ENCODE assay signal across 8 mouse cellular contexts in the genomic region with DNA sequence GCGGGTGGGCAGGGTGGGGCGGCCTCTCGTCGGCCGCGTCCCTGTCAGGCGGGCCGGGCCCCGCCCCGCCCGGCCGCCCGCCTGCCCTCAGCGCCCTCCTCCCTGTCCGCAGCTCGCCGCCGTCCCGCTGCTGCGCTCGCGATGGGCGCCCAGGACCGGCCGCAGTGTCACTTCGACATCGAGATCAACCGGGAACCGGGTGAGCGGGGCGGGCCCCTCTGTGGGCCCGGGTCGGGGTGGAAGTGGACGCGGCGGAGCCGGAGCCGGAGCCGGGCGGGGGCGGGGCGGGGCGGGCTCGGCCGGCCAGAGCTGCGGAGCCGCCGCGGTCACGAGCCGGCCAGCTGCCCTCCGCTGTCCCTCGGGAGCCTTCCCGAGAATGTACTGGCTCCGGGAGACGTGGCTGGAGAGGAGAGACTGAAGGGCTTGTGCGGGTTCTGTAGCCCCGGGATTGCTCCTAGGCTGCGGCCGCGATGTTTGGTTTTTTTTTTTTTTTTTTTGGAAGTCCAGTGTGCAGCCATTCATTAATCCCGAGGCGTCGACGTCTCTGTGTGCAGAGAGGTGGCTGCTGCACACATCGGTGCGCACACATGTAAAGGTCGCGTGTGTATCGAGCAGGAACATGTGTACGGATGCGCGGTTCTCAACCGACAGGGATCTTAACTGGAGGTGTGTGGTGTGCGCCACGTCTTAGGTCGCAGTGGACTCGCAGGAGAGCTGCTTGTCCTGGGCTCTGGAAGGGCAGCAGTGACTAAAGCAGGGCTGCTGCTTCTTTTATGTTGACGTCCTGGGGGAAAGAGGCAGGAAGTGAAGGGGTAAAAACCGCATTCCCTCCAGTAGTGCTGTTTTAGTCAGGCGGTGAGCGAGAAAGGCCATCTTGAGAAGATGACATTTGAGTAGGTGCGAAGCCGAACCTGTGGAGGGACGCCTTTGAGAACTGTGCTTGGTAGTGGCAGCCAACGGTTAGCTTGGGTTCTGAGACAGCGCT. TPM values are rescaled to one million over a fixed set of nuclear protein-coding genes. Genes with fewer than 3 reads are reported as not detected.
A peak's percentile ranks its signal among the peaks of the same experiment; 100 is the strongest.
DNase-seq lines count a peak whose midpoint lies in the region; ATAC-seq and TF ChIP-seq lines count a peak whose summit lies in the region.

No protein-coding gene starts in this region.

- H3K27me3 ChIP-seq in hindbrain, embryonic 12.5 days: no peaks in the 10 kb centered on the region
- no peaks in the 10 kb centered on the region for H3K27me3 ChIP-seq in liver, embryonic 13.5 days

- peak overlapping the region; percentile 93 for H3K4me2 ChIP-seq in hindbrain, embryonic 12.5 days (replicated peaks)
- H3K4me2 ChIP-seq in liver, embryonic 13.5 days: peak overlapping the region; percentile 95

- peaks cover 4% of the 10 kb centered on the region; the same call in 1 of the 2 replicates for H3K4me1 ChIP-seq in embryonic fibroblast, embryonic 13.5 days (ENCODE audit: control insufficient read depth, insufficient read depth, low read length)
- H3K4me1 ChIP-seq in hindbrain, embryonic 12.5 days: peaks cover 8% of the 10 kb centered on the region
- peaks cover 34% of the 10 kb centered on the region for H3K4me1 ChIP-seq in liver, embryonic 13.5 days (replicated peaks)

- H3K27ac ChIP-seq in embryonic fibroblast, embryonic 13.5 days (ENCODE audit: insufficient read depth, low read length): peak overlapping the region; percentile 79
- H3K27ac ChIP-seq in hindbrain, embryonic 12.5 days: peak overlapping the region; percentile 98
- peak overlapping the region; percentile 96 for H3K27ac ChIP-seq in liver, embryonic 13.5 days

- intact Hi-C loops in left cerebral cortex, postnatal 25 days (cut with DNase I): loop anchor here (1.0 kb wide), 1 partner anchor 76 kb away; no protein-coding TSS in a partner anchor

- peak; percentile 73 for ATAC-seq in hindbrain, embryonic 12.5 days (ENCODE audit: low FRiP score)
- ATAC-seq in liver, embryonic 13.5 days (ENCODE audit: low read depth): peak; percentile 42; the same call in 1 of the 2 replicates

- WGBS in hindbrain, embryonic 12.5 days: under 1% methylated on average over 63 of the region's 87 CpGs
- under 1% methylated on average over 62 of the region's 87 CpGs for WGBS in liver, embryonic 13.5 days (ENCODE audit: insufficient replicate concordance)

- no peak for TF ChIP-seq CTCF in embryonic fibroblast, embryonic 13.5 days (IDR thresholded peaks at IDR 0.05; ENCODE audit: borderline replicate concordance, insufficient read depth, low read length)

- H3K4me3 ChIP-seq in embryonic fibroblast, embryonic 13.5 days (ENCODE audit: insufficient read depth, low read length): peak overlapping the region; percentile 74
- H3K4me3 ChIP-seq in hindbrain, embryonic 12.5 days: peak overlapping the region; percentile 96
- H3K4me3 ChIP-seq in liver, embryonic 13.5 days (replicated peaks): peak overlapping the region; percentile 80

- peak overlapping the region; percentile 98 for H3K9ac ChIP-seq in hindbrain, embryonic 12.5 days
- H3K9ac ChIP-seq in liver, embryonic 13.5 days: peak overlapping the region; percentile 94

- no peaks in the 10 kb centered on the region for H3K36me3 ChIP-seq in hindbrain, embryonic 12.5 days
- H3K36me3 ChIP-seq in liver, embryonic 13.5 days: 0 out of 2 replicates have a peak, but pooled peaks cover 3% of the 10 kb centered on the region

- no peaks in the 10 kb centered on the region for H3K9me3 ChIP-seq in hindbrain, embryonic 12.5 days (replicated peaks)
- 0 out of 2 replicates have a peak, but pooled peaks cover 2% of the 10 kb centered on the region for H3K9me3 ChIP-seq in liver, embryonic 13.5 days (replicated peaks)

- peak; percentile 23 to 35 for DNase-seq in left cerebral cortex, postnatal 25 days (ENCODE audit: low spot score in 2 of 2)
- no peak for DNase-seq in left cerebral cortex, adult 9 months (ENCODE audit: low spot score in 2 of 2)
- peak; percentile 77 for DNase-seq in adrenal gland, postnatal 14 days
- peak; percentile 30 for DNase-seq in liver, embryonic 13.5 days
- peak; percentile 85 for DNase-seq in neural tube, embryonic 10.5 days (ENCODE audit: extremely low spot score, low spot score)
- DNase-seq in yolk sac, embryonic 10.5 days (ENCODE audit: low spot score): peak; percentile 62

- peak; percentile 56 for TF ChIP-seq POLR2A in embryonic fibroblast, embryonic 13.5 days (IDR thresholded peaks at IDR 0.05; ENCODE audit: low read depth, low read length)

RNA-seq across cellular contexts. Expression of gene Nktr, which starts 0.7 kb away (rescaled TPM):
- 100 to 1,000 TPM in 1 of 2 experiments, 10 to 100 TPM in 1; 95.5 to 124 TPM for total RNA-seq in left cerebral cortex, postnatal 25 days (2021)
- 78.1 and 84.8 TPM in 2 replicates for total RNA-seq in adrenal gland, postnatal 14 days (2021)
- 134 and 169 TPM in 2 replicates for polyA plus RNA-seq in embryonic fibroblast, embryonic 13.5 days (2011; ENCODE audit: insufficient read length, low read depth, missing spikeins)
- polyA plus RNA-seq in hindbrain, embryonic 12.5 days (2016; fragmentation: Nextera tagmentation; extraction: Ambion mirVana): 77.5 and 85.3 TPM in 2 replicates
- 29.7 and 33.3 TPM in 2 replicates for polyA plus RNA-seq in liver, embryonic 13.5 days (2015; fragmentation: Nextera tagmentation; extraction: Ambion mirVana)

RNA-seq across cellular contexts. Expression of gene Ss18l2, which starts 9.5 kb away (rescaled TPM):
- total RNA-seq in left cerebral cortex, postnatal 25 days (2021): 10 to 100 TPM; 79.0 to 92.0 TPM
- total RNA-seq in adrenal gland, postnatal 14 days (2021): 48.4 and 54.4 TPM in 2 replicates
- 46.9 and 59.7 TPM in 2 replicates for polyA plus RNA-seq in embryonic fibroblast, embryonic 13.5 days (2011; ENCODE audit: insufficient read length, low read depth, missing spikeins)
- polyA plus RNA-seq in hindbrain, embryonic 12.5 days (2016; fragmentation: Nextera tagmentation; extraction: Ambion mirVana): 103 and 130 TPM in 2 replicates
- 78.9 and 81.9 TPM in 2 replicates for polyA plus RNA-seq in liver, embryonic 13.5 days (2015; fragmentation: Nextera tagmentation; extraction: Ambion mirVana)

RNA-seq across cellular contexts. Expression of gene Sec22c, which starts 14.3 kb away (rescaled TPM):
- 10 to 100 TPM; 26.8 to 28.8 TPM for total RNA-seq in left cerebral cortex, postnatal 25 days (2021)
- 4.2 and 6.5 TPM in 2 replicates for total RNA-seq in adrenal gland, postnatal 14 days (2021)
- polyA plus RNA-seq in embryonic fibroblast, embryonic 13.5 days (2011; ENCODE audit: insufficient read length, low read depth, missing spikeins): 9.3 and 11.2 TPM in 2 replicates
- polyA plus RNA-seq in hindbrain, embryonic 12.5 days (2016; fragmentation: Nextera tagmentation; extraction: Ambion mirVana): 25.9 and 28.7 TPM in 2 replicates
- 3.7 and 3.9 TPM in 2 replicates for polyA plus RNA-seq in liver, embryonic 13.5 days (2015; fragmentation: Nextera tagmentation; extraction: Ambion mirVana)

RNA-seq across cellular contexts. Expression of gene Zfp651, which starts 39.5 kb away (rescaled TPM):
- 100 to 1,000 TPM; 108 to 115 TPM for total RNA-seq in left cerebral cortex, postnatal 25 days (2021)
- total RNA-seq in adrenal gland, postnatal 14 days (2021): 30.1 and 36.8 TPM in 2 replicates
- polyA plus RNA-seq in embryonic fibroblast, embryonic 13.5 days (2011; ENCODE audit: insufficient read length, low read depth, missing spikeins): 30.4 and 36.6 TPM in 2 replicates
- polyA plus RNA-seq in hindbrain, embryonic 12.5 days (2016; fragmentation: Nextera tagmentation; extraction: Ambion mirVana): 11.6 and 12.4 TPM in 2 replicates
- polyA plus RNA-seq in liver, embryonic 13.5 days (2015; fragmentation: Nextera tagmentation; extraction: Ambion mirVana): 1.2 and 1.3 TPM in 2 replicates

RNA-seq across cellular contexts. Expression of gene Klhl40, which starts 57.8 kb away (rescaled TPM):
- 1 to 10 TPM; 4.9 to 5.5 TPM for total RNA-seq in left cerebral cortex, postnatal 25 days (2021)
- not detected in 2 replicates for total RNA-seq in adrenal gland, postnatal 14 days (2021)
- polyA plus RNA-seq in embryonic fibroblast, embryonic 13.5 days (2011; ENCODE audit: insufficient read length, low read depth, missing spikeins): not detected in 2 replicates
- 0.48 and 2.7 TPM in 2 replicates for polyA plus RNA-seq in hindbrain, embryonic 12.5 days (2016; fragmentation: Nextera tagmentation; extraction: Ambion mirVana)
- 0.27 and 0.45 TPM in 2 replicates for polyA plus RNA-seq in liver, embryonic 13.5 days (2015; fragmentation: Nextera tagmentation; extraction: Ambion mirVana)

Comparison
In these comparisons a context has a peak if more than half of its experiments do, and no peak if none do; other contexts are left out.
1. DNase-seq: peak in left cerebral cortex, postnatal 25 days (2 of 2), adrenal gland, postnatal 14 days (single experiment), liver, embryonic 13.5 days (single experiment), neural tube, embryonic 10.5 days (single experiment) and yolk sac, embryonic 10.5 days (single experiment); none in left cerebral cortex, adult 9 months (0 of 2).
2. Peak in every context shown above with its lines, with median percentiles within 50 percentile points of each other: H3K27ac ChIP-seq and H3K4me3 ChIP-seq.